Comparison of ENCODE assay signal across 9 mouse cellular contexts in genomic region chr9:78488021-78488420, GRCm38 (mm10). TPM values are rescaled to one million over a fixed set of nuclear protein-coding genes. Genes with fewer than 3 reads are reported as not detected.
DNase-seq lines count a peak whose midpoint lies in the region; TF ChIP-seq lines count a peak whose summit lies in the region.
"Not testable (repeated sequence)": the region's sequence is repeated elsewhere in the genome, so short reads cannot be mapped to it uniquely, and the experiment has no call there.
"Had no signal": no experiment of that assay in that cellular context is flagged by ENCODE, and none has a peak within 500 bp of the region (broad histone marks: within the 10 kb centered on the region; RNA-seq: fewer than 3 reads in every experiment).

No protein-coding gene starts in this region.

- H3K4me3 ChIP-seq in E14TG2a.4 (replicated peaks; ENCODE audit: low read length) (peak overlapping the region; percentile 83), macrophage (ENCODE audit: inconsistent target) (peak overlapping the region; percentile 50; the same call in 1 of the 2 replicates)

- not testable (repeated sequence) for TF ChIP-seq CTCF in E14TG2a.4 (conservative IDR thresholded peaks at IDR 0.05; ENCODE audit: low read length)

- WGBS in macrophage (ENCODE audit: missing documents): 94% methylated on average over 5 of the region's 5 CpGs

- not testable (repeated sequence) for H3K27me3 ChIP-seq in E14TG2a.4 (ENCODE audit: insufficient read depth, low read length)

- H3K4me1 ChIP-seq in E14TG2a.4 (replicated peaks; ENCODE audit: low read depth, low read length): peaks cover 68% of the 10 kb centered on the region

- not testable (repeated sequence) for H3K9me3 ChIP-seq in E14TG2a.4 (ENCODE audit: low read length)

- H3K36me3 ChIP-seq in E14TG2a.4 (ENCODE audit: insufficient read depth, low read length); macrophage (ENCODE audit: inconsistent target): not testable (repeated sequence)

- H3K79me2 ChIP-seq in macrophage (ENCODE audit: inconsistent target): not testable (repeated sequence)

- peak; percentile 51 for DNase-seq in A20 (ENCODE audit: low read depth, low spot score)
- peak; percentile 75 for DNase-seq in ES-CJ7 (ENCODE audit: low read depth, low spot score)
- DNase-seq in ZHBTc4 (ENCODE audit: low read depth, low spot score): peak; percentile 58
- DNase-seq in heart, adult 11 months: peak; percentile 68

- H3K27ac ChIP-seq in macrophage: not testable (repeated sequence)

RNA-seq across cellular contexts. Expression of gene Eef1a1, which starts 0.9 kb away (rescaled TPM):
- 1,000 to 10,000 TPM in 11 of 26 experiments, 100 to 1,000 TPM in 15; 559 to 2,446 (median 950) TPM for total RNA-seq in macrophage (2018; cell fraction: chromatin; rRNA removed)
- total RNA-seq in macrophage (2018; cell fraction: cytosol; rRNA removed): 1,000 to 10,000 TPM; 2,865 to 8,643 (median 4,877) TPM
- 1,000 to 10,000 TPM; 1,048 to 3,060 (median 1,722) TPM for total RNA-seq in macrophage (2018; cell fraction: nucleus; rRNA removed)
- polyA plus RNA-seq in macrophage (2018): 6,779 to 7,082 TPM (median 6,969 TPM) in 3 replicates

RNA-seq across cellular contexts. Expression of gene Gm17324, which starts 39.4 kb away (rescaled TPM):
- under 1 TPM in 1 of 26 experiments, not detected in 25; 0.85 TPM for total RNA-seq in macrophage (2018; cell fraction: chromatin; rRNA removed)
- total RNA-seq in macrophage (2018; cell fraction: cytosol; rRNA removed): under 1 TPM in 7 of 26 experiments, not detected in 19; 0.15 to 0.29 (median 0.19) TPM
- 1 to 10 TPM in 2 of 26 experiments, under 1 TPM in 2, not detected in 22; 0.75 to 1.2 (median 0.94) TPM for total RNA-seq in macrophage (2018; cell fraction: nucleus; rRNA removed)
- not detected in 3 replicates for polyA plus RNA-seq in macrophage (2018)
- total RNA-seq: adrenal gland, adult 2 months; adrenal gland, postnatal 25 days had no signal
- polyA plus RNA-seq: C2C12 had no signal

RNA-seq across cellular contexts. Expression of gene Mto1, which starts 40.0 kb away (rescaled TPM):
- total RNA-seq in macrophage (2018; cell fraction: chromatin; rRNA removed): 100 to 1,000 TPM in 7 of 26 experiments, 10 to 100 TPM in 19; 34.7 to 125 (median 77.7) TPM
- 10 to 100 TPM in 19 of 26 experiments, 1 to 10 TPM in 7; 7.1 to 16.2 (median 12.1) TPM for total RNA-seq in macrophage (2018; cell fraction: cytosol; rRNA removed)
- total RNA-seq in macrophage (2018; cell fraction: nucleus; rRNA removed): 10 to 100 TPM; 17.7 to 63.0 (median 34.4) TPM
- 14.3 to 17.0 TPM (median 16.3 TPM) in 3 replicates for polyA plus RNA-seq in macrophage (2018)

RNA-seq across cellular contexts. Expression of gene Cgas, which starts 45.0 kb away (rescaled TPM):
- total RNA-seq in macrophage (2018; cell fraction: chromatin; rRNA removed): 10 to 100 TPM in 25 of 26 experiments, 1 to 10 TPM in 1; 9.5 to 88.0 (median 26.2) TPM
- total RNA-seq in macrophage (2018; cell fraction: cytosol; rRNA removed): 10 to 100 TPM in 7 of 26 experiments, 1 to 10 TPM in 19; 4.8 to 17.4 (median 9.1) TPM
- total RNA-seq in macrophage (2018; cell fraction: nucleus; rRNA removed): 10 to 100 TPM; 13.8 to 74.0 (median 27.1) TPM
- 7.4 to 14.0 TPM (median 7.6 TPM) in 3 replicates for polyA plus RNA-seq in macrophage (2018)
